Mouse (Mus musculus) T-helper 17 cell (primary cell): Measurements from ENCODE around the gene Phf19.

Source experiments
- in situ Hi-C, 2 experiments: fragments of 300-600 bp; cut with MboI, MseI; formaldehyde crosslinking; loops; 1 replicate in 1 of 2; 2 replicates in 1 of 2; pipeline ENCODE4 v1.15.1; 2025; ENCODE audit warnings: high pct_unique_total_duplicates in 2 of 2

Gene Phf19

DNA sequence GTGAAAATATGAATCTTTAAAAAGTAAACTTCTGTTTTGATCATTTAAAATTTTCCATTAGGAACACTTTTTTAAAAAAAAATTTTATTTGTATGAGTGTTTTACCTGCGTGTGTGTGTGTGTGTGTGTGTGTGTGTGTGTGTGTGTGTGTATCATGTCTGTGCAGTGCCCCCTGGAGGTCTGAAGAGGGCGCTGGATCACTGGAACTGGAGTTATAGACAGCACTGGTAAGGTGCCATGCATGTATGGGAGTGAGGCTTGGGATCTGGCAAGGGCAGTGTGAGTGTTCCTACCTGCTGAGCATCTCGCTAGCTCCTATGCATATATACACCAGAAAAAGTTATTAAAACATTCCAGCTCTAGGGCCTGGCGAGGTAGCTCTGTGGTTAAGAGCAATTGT is 12.1 kb downstream of the Phf19 start:
- in situ Hi-C loops, result loop anchor here in 1 of 2 experiments (10.0 kb wide), 1 partner anchor 1017 kb away; the partner anchor contains the start of gene Mvb12b

DNA sequence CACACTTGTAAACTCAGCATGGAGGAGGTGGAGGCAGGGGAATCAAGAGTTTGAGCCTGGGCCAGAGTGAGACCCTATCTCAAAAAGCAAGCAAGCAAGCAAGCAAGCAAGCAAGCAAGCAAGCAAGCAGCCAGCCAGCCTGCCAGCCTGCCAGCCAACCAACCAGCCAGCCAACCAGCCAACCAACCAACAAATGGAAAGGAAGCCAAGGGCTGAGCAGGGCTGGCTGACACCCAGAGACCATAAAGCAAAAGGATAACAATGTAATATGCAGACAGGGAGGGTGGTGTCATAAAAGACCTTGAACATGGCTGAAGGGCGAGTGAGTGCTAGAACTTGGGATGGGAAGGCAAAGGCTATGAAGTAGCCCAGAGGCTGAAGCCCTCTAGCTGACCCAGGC is 13.4 kb downstream of the Phf19 start:
- in situ Hi-C loops, result loop anchor here in 1 of 2 experiments (10.0 kb wide), 1 partner anchor 1016 kb away; the partner anchor contains the start of gene Mvb12b

- in situ Hi-C loops, result loop anchor here in 1 of 2 experiments (10.0 to 25.0 kb wide), 2 partner anchors 487 to 1015 kb away; partner anchors contain the start of genes Mapkap1 and Mvb12b
Measured at GRCm38 (mm10) chr2:34899682-34900081, 14.1 kb downstream of the Phf19 start.

- in situ Hi-C loops, result loop anchor here in 1 of 2 experiments (25.0 kb wide), 1 partner anchor 486 kb away; the partner anchor contains the start of gene Mapkap1
Measured at GRCm38 (mm10) chr2:34897820-34898219, 16.0 kb downstream of the Phf19 start.

DNA sequence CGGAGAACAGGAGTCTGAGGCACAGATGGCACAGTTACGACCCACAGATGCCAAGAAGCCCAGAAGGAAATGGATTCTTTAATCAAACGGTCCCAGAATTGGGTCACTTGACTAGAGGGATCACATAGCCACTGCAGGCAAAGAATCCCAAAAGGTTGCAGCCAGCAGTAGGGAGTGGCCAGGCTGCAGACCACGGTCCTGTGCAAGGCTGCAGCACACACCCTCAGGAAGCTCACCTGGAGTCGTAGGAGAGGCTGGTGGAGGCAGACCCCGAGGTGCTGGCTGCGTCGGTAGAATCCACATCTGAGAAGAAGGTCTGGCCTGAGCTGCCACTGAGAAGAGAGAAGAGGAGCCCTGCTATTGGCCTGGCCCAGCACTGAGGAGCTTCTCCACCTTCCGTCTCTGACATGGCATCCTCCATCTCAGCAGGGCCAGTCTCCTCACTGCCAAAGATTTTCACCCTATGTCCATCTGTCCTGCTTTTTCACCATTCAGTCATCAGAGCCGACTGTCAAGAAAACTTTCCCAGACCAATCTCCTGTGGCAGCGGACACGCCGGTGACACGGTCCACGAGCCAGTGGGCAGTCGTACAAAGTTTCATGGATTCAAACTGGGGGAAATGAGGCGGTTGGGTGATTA is 16.9 kb downstream of the Phf19 start:
- in situ Hi-C loops, result loop anchor here in 1 of 2 experiments (25.0 kb wide), 1 partner anchor 485 kb away; the partner anchor contains the start of gene Mapkap1

- in situ Hi-C loops, result loop anchor here in 1 of 2 experiments (25.0 kb wide), 1 partner anchor 483 kb away; the partner anchor contains the start of gene Mapkap1
Measured at GRCm38 (mm10) chr2:34895503-34896113, 18.2 kb downstream of the Phf19 start.

DNA sequence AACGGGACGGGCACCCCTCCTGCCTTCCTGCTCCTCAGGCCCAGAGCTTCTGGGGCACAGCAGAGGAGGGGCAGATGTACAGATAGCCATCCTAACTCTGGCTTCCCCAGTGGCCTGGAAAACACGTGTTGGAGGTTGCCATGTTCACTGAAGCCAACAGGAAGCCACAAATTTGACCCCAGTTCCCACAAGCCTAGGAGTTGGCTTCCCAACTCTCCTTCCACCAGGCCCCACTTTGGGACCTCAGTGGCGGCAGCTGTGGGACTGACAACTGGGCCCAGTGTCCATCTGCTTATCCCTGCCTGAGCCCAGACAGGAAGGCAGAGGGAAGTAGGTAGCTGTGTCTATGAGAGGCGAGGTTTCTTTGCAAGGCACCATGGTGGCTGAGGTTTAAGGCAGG is 19.9 kb downstream of the Phf19 start:
- in situ Hi-C loops, result loop anchor here in 1 of 2 experiments (25.0 kb wide), 1 partner anchor 482 kb away; the partner anchor contains the start of gene Mapkap1

GRCm38 (mm10) chr2:34884186-34884585 is 29.6 kb downstream of the Phf19 start:
- in situ Hi-C loops, result loop anchor here in 1 of 2 experiments (25.0 kb wide), 1 partner anchor 472 kb away; the partner anchor contains the start of gene Mapkap1

- in situ Hi-C loops, result loop anchor here in 1 of 2 experiments (25.0 kb wide), 1 partner anchor 471 kb away; the partner anchor contains the start of gene Mapkap1
Measured at GRCm38 (mm10) chr2:34883190-34883589, 30.6 kb downstream of the Phf19 start.

DNA sequence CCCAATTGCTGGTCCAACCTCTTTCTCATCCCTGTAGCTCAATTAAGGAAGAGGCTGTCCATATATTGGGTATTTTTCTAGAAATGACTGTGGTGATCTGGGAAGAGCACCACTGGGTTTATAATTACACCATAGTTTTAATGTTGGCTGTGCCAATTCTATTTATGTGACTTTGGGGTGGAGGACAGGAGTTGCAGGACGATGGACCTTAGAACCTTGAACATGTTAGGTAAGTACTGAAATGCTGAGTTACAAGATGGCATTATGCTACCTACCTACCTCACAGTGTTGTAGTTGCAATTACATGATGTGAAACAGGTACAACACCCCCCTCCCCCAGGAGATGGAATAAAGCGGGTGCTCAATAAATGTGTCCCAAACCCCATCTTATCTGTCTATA is 31.1 kb downstream of the Phf19 start:
- in situ Hi-C loops, result loop anchor here in 1 of 2 experiments (25.0 kb wide), 1 partner anchor 470 kb away; the partner anchor contains the start of gene Mapkap1

- in situ Hi-C loops, result loop anchor here in 1 of 2 experiments (25.0 kb wide), 1 partner anchor 468 kb away; the partner anchor contains the start of gene Mapkap1
Measured at GRCm38 (mm10) chr2:34880054-34880453, 33.8 kb downstream of the Phf19 start.

- in situ Hi-C loops, result loop anchor here (5.0 to 25.0 kb wide), 2 partner anchors 92 to 463 kb away; partner anchors contain the start of gene Mapkap1 (in 1 of the 2)
Measured at GRCm38 (mm10) chr2:34874816-34875345, 38.9 kb downstream of the Phf19 start, which contains the start of gene Psmd5. Gene Psmd5 (minus strand): TSS chr2:34874968.

DNA sequence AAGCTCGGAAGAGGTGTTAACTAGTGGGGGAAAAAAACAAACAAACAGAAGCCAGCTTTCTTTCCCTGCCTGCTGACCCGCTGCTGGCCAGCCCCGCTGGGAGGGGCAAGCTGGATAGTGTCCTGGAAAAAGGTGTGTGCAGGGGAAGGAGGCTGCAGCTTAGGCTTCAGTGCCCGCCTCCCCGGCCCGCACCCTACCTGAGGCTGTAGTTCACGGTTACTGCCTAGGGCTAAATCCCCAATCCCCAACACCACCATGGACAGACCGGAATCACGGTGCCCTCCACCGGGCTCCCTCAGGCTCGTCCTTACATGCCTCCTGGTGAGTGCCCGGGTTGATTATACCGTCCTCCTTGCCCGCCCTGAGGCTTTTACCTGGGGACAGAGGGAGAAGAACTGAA is 39.6 kb downstream of the Phf19 start, which contains the start of gene Cutal:
TSS of gene Cutal (plus strand) at position 126 of the 400 bp plus-strand sequence.
- in situ Hi-C loops, result loop anchor here in 1 of 2 experiments (5.0 kb wide), 1 partner anchor 93 kb away; no protein-coding TSS in a partner anchor

GRCm38 (mm10) chr2:34870520-34871474 is 43.0 kb downstream of the Phf19 start:
- in situ Hi-C loops, result loop anchor here in 1 of 2 experiments (5.0 kb wide), 1 partner anchor 97 kb away; no protein-coding TSS in a partner anchor

DNA sequence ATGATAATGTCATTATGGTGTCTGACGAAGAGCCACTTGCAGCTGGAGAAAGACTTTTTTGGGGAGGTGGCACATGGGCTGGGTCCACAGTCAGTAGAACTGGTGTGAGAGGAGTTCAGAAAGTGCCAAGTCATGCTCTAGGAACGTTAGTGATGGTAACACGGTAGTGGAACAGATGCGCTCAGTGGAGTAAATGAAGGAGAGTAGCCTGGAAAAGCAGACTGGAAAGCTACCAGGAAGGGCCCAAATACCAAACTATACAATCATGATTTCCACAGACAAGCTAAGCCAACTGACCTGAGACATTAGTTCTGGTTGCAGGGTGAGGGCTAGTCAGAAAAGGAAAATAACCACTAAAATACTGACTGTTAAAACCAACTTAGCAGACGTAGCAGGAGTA is 44.1 kb downstream of the Phf19 start:
- in situ Hi-C loops, result loop anchor here in 1 of 2 experiments (5.0 kb wide), 1 partner anchor 98 kb away; no protein-coding TSS in a partner anchor

GRCm38 (mm10) chr2:34857728-34858127 is 56.1 kb downstream of the Phf19 start:
- in situ Hi-C loops, result no loop called here

GRCm38 (mm10) chr2:34855265-34855664 is 58.6 kb downstream of the Phf19 start:
- in situ Hi-C loops, result no loop called here

DNA sequence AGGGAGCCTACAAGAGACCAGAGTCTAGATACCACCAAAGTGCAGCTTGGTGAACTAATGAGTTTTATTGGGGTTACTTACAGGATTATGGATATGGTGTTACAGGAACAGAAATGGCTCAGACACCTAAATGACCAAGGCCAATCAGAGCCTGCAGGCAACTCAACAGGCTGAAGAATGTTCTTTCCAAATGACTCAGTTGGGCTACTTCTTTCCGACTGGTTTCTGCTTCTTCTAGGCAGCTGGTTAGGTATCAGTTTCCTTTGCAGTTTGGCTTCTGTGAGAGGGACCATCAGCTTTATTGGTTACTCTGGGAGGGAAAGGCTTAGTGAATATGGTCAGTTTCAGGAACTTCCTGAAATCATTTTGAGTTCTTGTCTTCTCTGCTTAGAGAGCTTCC is 66.1 kb downstream of the Phf19 start:
- in situ Hi-C loops, result no loop called here
